Mouse (Mus musculus) heart, adult 2 months (tissue): ENCODE results near the gene Dglucy. TPM values are rescaled to one million over a fixed set of nuclear protein-coding genes. Genes with fewer than 3 reads are reported as not detected.

ENCODE experiments used
- DNase-seq, 2 experiments: peaks; one replicate each; pipeline ENCODE4 v3.0.0; 2021
- H3K27ac ChIP-seq: fragments of 200-600 bp; 2 replicates; pipeline ENCODE4 v1.8.1; 2022
- H3K27me3 ChIP-seq: fragments of 200-500 bp; 2 replicates; pipeline ENCODE4 v1.6.1; 2012; ENCODE audit warnings: mild to moderate bottlenecking, low read length, inconsistent platforms, mixed read lengths; ENCODE audit not compliant: control insufficient read depth, insufficient read depth
- H3K36me3 ChIP-seq: fragments of 200-500 bp; 2 replicates; pipeline ENCODE4 v1.6.1; 2012; ENCODE audit warnings: low read length, inconsistent platforms; ENCODE audit not compliant: control insufficient read depth, insufficient read depth
- H3K4me1 ChIP-seq: fragments of 200-500 bp; 2 replicates; pipeline ENCODE4 v1.6.1; 2011; ENCODE audit warnings: low read length; ENCODE audit not compliant: control insufficient read depth, insufficient read depth
- H3K4me3 ChIP-seq: fragments of 200-600 bp; 2 replicates; pipeline ENCODE4 v1.8.1; 2022
- H3K79me2 ChIP-seq: fragments of 200-500 bp; replicated peaks from 2 replicates; pipeline ENCODE4 v1.6.1; 2012; ENCODE audit warnings: mild to moderate bottlenecking, inconsistent platforms, low read length, moderate library complexity, mixed read lengths; ENCODE audit not compliant: control insufficient read depth, insufficient read depth
- H3K9ac ChIP-seq: fragments of 200-500 bp; 2 replicates; pipeline ENCODE4 v1.6.1; 2012; ENCODE audit warnings: low read depth, mild to moderate bottlenecking, control low read depth, inconsistent platforms, low read length, mixed read lengths
- CTCF ChIP-seq: fragments of 200-600 bp; IDR thresholded peaks from 2 replicates; pipeline ENCODE4 v1.8.1; 2022; ENCODE audit warnings: antibody characterized with exemption, mild to moderate bottlenecking, moderate library complexity
- EP300 ChIP-seq: fragments of 200-500 bp; IDR thresholded peaks from 2 replicates; pipeline ENCODE4 v1.6.1; 2011; ENCODE audit warnings: low read depth, low read length, control low read depth; ENCODE audit not compliant: insufficient read depth
- POLR2A ChIP-seq: fragments of 200-500 bp; IDR thresholded peaks from 2 replicates; pipeline ENCODE4 v1.6.1; 2011; ENCODE audit warnings: mild to moderate bottlenecking, low read depth, low read length, control low read depth; ENCODE audit not compliant: insufficient read depth
- WGBS: fragments of 180-500 bp; shearing (Covaris S2); methylation state at CpG from one replicate; pipeline ENCODE4 v1.1.7; 2018; 5-methylcytosine and 5-hydroxymethylcytosine counted together
- intact Hi-C: fragments of 180-260 bp; cut with DNase I; formaldehyde crosslinking; loops from one replicate; pipeline ENCODE4 v1.15.1; 2025
- polyA plus RNA-seq: library from polyadenylated mRNA; depleted of rRNA; stranded (reverse); fragments of >200 nt; gene quantifications from 2 replicates; pipeline ENCODE4 v1.2.3, GENCODE M21; 2012
- total RNA-seq, 2 experiments: library from RNA; stranded (reverse); gene quantifications; 2 replicates each; pipeline ENCODE4 v1.2.3; 2021

The Dglucy gene
- total and polyA plus RNA-seq, 3 experiments: 36.8 to 64.0 (median 60.9) TPM

GRCm38 (mm10) chr12:100928286-100928685 is 149.4 kb downstream of the Dglucy start:
- TF ChIP-seq CTCF: no peak
- no peak for TF ChIP-seq POLR2A
- TF ChIP-seq EP300: no peak
- Histone ChIP-seq H3K4me3 (no peak overlapping the region), H3K27ac (no peak overlapping the region), H3K36me3 (no peaks in the 10 kb centered on the region), H3K9ac (no peak overlapping the region), H3K27me3 (no peaks in the 10 kb centered on the region), H3K4me1 (no peaks in the 10 kb centered on the region), H3K79me2 (no peaks in the 10 kb centered on the region)
- WGBS: 76% methylated on average over 9 of the region's 9 CpGs
- intact Hi-C loops: loop anchor here (5.0 to 10.0 kb wide), 2 partner anchors 203 to 351 kb away; partner anchors contain the start of gene Rps6ka5
- DNase-seq: no peak

DNA sequence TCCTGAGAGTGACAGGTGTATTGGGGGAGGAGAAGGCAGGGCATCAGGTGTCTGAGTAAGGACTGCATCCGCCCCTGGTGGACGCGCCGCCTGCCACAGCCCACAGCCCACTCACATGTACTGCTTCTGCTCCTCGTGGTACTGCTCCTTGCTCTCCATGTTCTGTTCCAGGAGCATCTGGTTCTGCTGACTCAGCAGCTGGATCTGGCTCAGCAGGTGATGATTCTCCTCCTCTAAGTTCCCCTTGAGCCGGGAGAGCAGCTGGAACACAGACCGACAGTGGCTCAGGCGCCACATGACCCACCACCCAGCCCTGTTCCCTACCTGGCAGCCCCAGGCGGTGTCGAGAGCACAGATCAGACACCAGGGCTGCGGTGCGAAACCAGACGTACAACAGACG is 152.8 kb downstream of the Dglucy start:
- no peaks in the 10 kb centered on the region for H3K27me3 ChIP-seq
- no peaks in the 10 kb centered on the region for H3K36me3 ChIP-seq
- H3K27ac ChIP-seq: no peak overlapping the region
- DNase-seq: no peak
- intact Hi-C loops: no loop called here
- TF ChIP-seq CTCF: no peak
- TF ChIP-seq POLR2A: no peak
- no peak for TF ChIP-seq EP300
- no peaks in the 10 kb centered on the region for H3K79me2 ChIP-seq
- peaks cover 4% of the 10 kb centered on the region for H3K4me1 ChIP-seq
- no peak overlapping the region for H3K4me3 ChIP-seq
- H3K9ac ChIP-seq: no peak overlapping the region
- WGBS: 92% methylated on average over 14 of the region's 14 CpGs

GRCm38 (mm10) chr12:100934796-100935195 is 155.9 kb downstream of the Dglucy start:
- Histone ChIP-seq H3K27ac (no peak overlapping the region), H3K4me1 (peaks cover 8% of the 10 kb centered on the region), H3K79me2 (no peaks in the 10 kb centered on the region), H3K9ac (no peak overlapping the region), H3K27me3 (no peaks in the 10 kb centered on the region), H3K4me3 (no peak overlapping the region), H3K36me3 (no peaks in the 10 kb centered on the region)
- TF ChIP-seq POLR2A (no peak), EP300 (no peak), CTCF (no peak)
- WGBS: 53% methylated on average over 5 of the region's 5 CpGs
- intact Hi-C loops: no loop called here
- no peak for DNase-seq

DNA sequence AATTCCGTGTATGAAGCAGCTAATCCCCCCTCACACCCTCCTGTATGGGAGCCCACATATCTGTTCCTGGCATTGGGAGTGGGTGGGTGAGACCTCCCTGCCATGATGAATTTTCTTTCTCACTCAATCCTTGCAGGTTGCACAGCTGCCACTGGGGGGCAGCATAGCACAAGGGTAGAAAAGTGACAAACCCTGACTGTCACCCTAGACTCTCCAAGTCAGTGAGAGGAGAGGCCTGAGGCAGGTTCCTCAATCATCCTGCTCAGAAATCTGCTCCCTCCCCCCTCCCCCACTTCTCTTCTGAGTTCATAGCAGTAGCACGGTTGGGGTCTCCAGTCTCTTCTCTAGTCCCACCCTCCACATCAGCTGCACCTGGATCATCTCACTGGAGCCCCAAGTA is 157.3 kb downstream of the Dglucy start:
- peak; percentile 94 for TF ChIP-seq EP300
- TF ChIP-seq POLR2A: no peak
- TF ChIP-seq CTCF: peak; percentile 95
- DNase-seq: peak; percentile 74 to 85
- WGBS: 4% methylated on average over 2 of the region's 2 CpGs
- Histone ChIP-seq H3K4me3 (no peak overlapping the region), H3K4me1 (peaks cover 8% of the 10 kb centered on the region), H3K27me3 (no peaks in the 10 kb centered on the region), H3K79me2 (no peaks in the 10 kb centered on the region), H3K9ac (no peak overlapping the region), H3K27ac (no peak overlapping the region), H3K36me3 (no peaks in the 10 kb centered on the region)
- intact Hi-C loops: loop anchor here (1.0 kb wide), 1 partner anchor 93 kb away; the partner anchor contains the start of gene Ccdc88c

GRCm38 (mm10) chr12:100936737-100937136 is 157.9 kb downstream of the Dglucy start:
- no peaks in the 10 kb centered on the region for H3K36me3 ChIP-seq
- 61% methylated on average over 4 of the region's 4 CpGs for WGBS
- no peak for DNase-seq
- H3K4me3 ChIP-seq: no peak overlapping the region
- intact Hi-C loops: loop anchor here (1.0 kb wide), 2 partner anchors 16 to 93 kb away; partner anchors contain the start of gene Ccdc88c
- TF ChIP-seq CTCF: no peak
- no peak for TF ChIP-seq POLR2A
- TF ChIP-seq EP300: no peak
- H3K4me1 ChIP-seq: peaks cover 8% of the 10 kb centered on the region
- H3K79me2 ChIP-seq: no peaks in the 10 kb centered on the region
- H3K27ac ChIP-seq: peak overlapping the region; percentile 81
- H3K27me3 ChIP-seq: no peaks in the 10 kb centered on the region
- H3K9ac ChIP-seq: no peak overlapping the region

DNA sequence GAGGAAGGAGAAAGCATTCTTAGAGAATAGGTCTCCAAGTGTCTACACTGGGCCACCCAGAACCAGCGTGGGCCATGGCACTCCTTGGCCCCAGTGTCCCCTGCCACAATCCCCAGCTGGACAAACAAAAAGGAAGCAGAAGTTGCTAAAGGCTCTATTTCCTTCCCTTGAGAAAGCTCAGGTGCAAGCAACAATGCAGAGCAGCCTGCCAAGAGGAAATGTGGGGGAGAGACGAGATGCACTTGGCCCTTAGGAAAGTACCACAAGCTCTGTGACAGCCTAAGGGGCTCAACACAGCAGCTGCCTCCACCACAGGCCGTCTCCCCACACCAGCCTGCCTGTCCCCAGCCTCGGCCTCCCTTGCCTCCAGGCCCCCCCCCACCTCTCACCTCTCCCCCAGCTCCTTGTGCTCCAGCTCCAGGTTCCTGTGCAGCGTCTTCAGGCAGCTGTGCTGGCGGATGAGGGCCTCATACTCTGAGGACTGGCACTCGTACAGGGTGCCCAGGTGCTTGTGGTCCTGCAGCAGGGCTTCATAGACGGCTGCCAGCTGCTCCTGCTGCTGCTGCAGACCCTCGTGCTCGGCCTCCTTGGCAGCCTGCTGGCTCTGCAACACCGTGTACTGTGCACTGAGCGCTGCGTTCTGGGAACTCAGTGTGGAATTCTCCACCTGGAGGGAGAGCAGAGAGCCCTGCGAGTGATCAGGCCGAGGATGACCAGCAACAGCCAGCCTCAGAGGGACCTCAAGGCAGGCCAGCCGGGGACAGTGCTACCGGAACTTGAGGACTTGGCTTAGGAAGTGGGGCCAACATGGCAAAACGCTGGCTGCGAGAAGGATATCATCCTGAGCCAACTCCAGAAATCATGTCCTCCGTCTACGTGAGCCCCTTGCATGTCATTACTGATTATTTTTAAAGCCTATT is 158.8 kb downstream of the Dglucy start:
- DNase-seq: peak; percentile 74 to 76
- 50% methylated on average over 21 of the region's 21 CpGs for whole genome bisulfite sequencing
- Histone ChIP-seq H3K27ac (peak overlapping the region; percentile 81), H3K27me3 (no peaks in the 10 kb centered on the region), H3K4me1 (peaks cover 8% of the 10 kb centered on the region), H3K79me2 (no peaks in the 10 kb centered on the region), H3K36me3 (no peaks in the 10 kb centered on the region), H3K9ac (peak overlapping the region; percentile 61), H3K4me3 (0 out of 2 replicates have a peak overlapping the region, but pooled peaks have one; percentile 6)
- TF ChIP-seq CTCF (no peak), POLR2A (peak; percentile 53), EP300 (peak; percentile 97)
- intact Hi-C loops: loop anchor here (1.0 kb wide), 1 partner anchor 15 kb away; no protein-coding TSS in a partner anchor
